Mouse (Mus musculus): Measurements from ENCODE around the gene Vmn2r11. TPM values are rescaled to one million over a fixed set of nuclear protein-coding genes. Genes with fewer than 3 reads are reported as not detected.

Vmn2r11 gene
- not detected in 2 replicates for polyA plus RNA-seq (2012; rRNA removed; ENCODE audit: low replicate concordance)

DNA sequence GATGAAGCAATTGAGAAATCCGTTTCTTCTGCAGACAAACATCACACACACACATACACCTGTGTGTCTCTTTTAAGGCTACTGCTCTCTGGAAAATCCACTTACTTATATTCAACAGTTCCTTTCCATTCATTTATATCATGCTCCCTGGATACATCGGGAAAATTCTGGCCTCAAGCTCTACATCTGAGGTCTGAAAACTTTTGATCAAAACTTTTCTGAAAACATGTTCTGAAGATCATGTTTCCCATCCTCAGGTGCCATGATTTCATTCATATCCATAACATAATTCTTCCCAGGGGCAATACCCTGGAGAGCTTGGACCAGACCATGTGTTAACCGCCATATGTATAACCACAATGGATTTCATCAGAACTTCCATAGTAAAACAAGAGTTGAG lies at the start of gene Vmn2r11:
Gene Vmn2r11 (minus strand): TSS at position 101 of the 400 bp plus-strand sequence.

DNA sequence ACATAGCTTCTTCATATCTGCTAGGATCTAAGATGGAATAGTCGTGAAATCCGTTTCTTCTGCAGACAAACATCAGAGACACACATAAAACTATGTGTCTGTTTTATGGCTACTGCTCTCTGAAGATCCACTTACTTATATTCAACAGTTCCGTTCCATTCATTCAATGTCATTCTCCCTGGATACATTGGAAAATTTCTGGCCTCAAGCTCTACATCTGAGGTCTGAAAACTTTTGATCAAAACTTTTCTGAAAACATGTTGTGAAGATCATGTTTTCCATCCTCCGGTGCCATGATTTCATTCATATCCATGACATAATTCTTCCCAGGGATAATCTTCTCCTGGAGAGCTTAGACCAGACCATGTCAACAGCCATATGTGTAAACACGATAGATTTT lies 38.5 kb upstream of the Vmn2r11 start, which contains the start of gene Vmn2r12:
Gene Vmn2r12 (minus strand): TSS at position 101 of the 400 bp plus-strand sequence.

DNA sequence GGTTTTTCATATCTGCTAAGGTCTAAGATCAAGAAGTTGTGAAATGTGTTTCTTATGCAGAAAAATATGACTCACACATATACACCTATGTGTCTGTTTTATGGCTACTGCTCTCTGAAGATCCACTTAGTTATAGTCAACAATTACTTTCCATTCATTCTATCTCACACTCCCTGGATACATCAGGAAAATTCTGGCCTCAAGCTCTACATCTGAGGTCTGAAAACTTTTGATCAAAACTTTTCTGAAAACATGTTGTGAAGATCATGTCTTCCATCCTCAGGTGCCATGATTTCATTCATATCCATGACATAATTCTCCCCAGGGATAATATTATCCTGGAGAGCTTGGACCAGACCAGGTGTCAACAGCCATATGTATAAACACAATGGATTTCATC lies 52.9 kb downstream of the Vmn2r11 start, which contains the start of gene Vmn2r10:
Gene Vmn2r10 (minus strand): TSS at position 101 of the 400 bp plus-strand sequence.

Other genes with a start within 250 kb of the Vmn2r11 start
- not detected in 2 replicates for gene Vmn2r9, start 207.0 kb downstream of the Vmn2r11 start, polyA plus RNA-seq (2012; rRNA removed; ENCODE audit: low replicate concordance)
- not detected in 2 replicates for gene Vmn2r10, start 53.0 kb downstream of the Vmn2r11 start, polyA plus RNA-seq (2012; rRNA removed; ENCODE audit: low replicate concordance)
- not detected in 2 replicates for gene Vmn2r12, start 38.4 kb upstream of the Vmn2r11 start, polyA plus RNA-seq (2012; rRNA removed; ENCODE audit: low replicate concordance)
- not detected in 2 replicates for gene Vmn2r13, start 132.6 kb upstream of the Vmn2r11 start, polyA plus RNA-seq (2012; rRNA removed; ENCODE audit: low replicate concordance)
- gene Vmn2r14, start 165.1 kb upstream of the Vmn2r11 start, polyA plus RNA-seq (2012; rRNA removed; ENCODE audit: low replicate concordance): not detected in 2 replicates
- not detected in 2 replicates for gene Vmn2r15, start 238.1 kb upstream of the Vmn2r11 start, polyA plus RNA-seq (2012; rRNA removed; ENCODE audit: low replicate concordance)

Data from mammary gland, adult 2 months (tissue).